11 mouse cellular contexts compared by ENCODE assay signal in the genomic region with DNA sequence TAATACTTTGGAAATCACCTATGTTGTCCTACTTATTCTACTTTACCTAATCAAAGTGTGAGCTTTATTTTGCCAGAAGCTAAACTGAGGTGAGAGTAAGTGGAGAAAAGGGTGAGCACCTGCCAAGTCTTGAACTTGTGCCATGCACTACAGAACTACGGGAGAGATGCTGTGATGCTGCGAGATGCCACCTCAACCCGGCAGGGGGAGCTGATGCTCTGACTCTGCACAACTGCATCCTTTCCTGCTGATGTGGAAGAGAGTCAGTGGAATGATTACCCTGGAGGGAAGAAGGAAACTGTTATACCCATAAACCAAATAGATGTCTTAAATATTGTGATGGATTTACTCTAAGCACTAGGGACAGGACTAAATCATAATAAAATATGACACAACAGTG.
DNase-seq lines count a peak whose midpoint lies in the region; ATAC-seq and TF ChIP-seq lines count a peak whose summit lies in the region.
"Had no signal": no experiment of that assay in that cellular context is flagged by ENCODE, and none has a peak within 500 bp of the region (broad histone marks: within the 10 kb centered on the region; RNA-seq: fewer than 3 reads in every experiment).

No protein-coding gene starts in this region.

- no peaks in the 10 kb centered on the region for H3K9me3 ChIP-seq in liver, embryonic 11.5 days (ENCODE audit: control insufficient read depth, low read length)
- no peaks in the 10 kb centered on the region for H3K9me3 ChIP-seq in limb, embryonic 11.5 days (ENCODE audit: control insufficient read depth, low read length)

- peak; percentile 13 to 34 for DNase-seq in cerebellum, postnatal 10 days
- no peak for DNase-seq in cerebellum, adult 11-12 months
- no peak for DNase-seq in liver, adult 2 months (ENCODE audit: extremely low read depth, low read depth, low spot score)
- no peak for DNase-seq in liver, embryonic 11.5 days (ENCODE audit: low spot score)
- peak; percentile 13 for DNase-seq in WW6 (ENCODE audit: low read depth, low spot score)
- DNase-seq in limb, embryonic 11.5 days (ENCODE audit: low spot score) = peak; percentile 40
- DNase-seq in urinary bladder, postnatal 14 days (ENCODE audit: low spot score) = no peak
- no peak for DNase-seq in heart, postnatal 36 days
- DNase-seq: adrenal gland, adult 2 months; kidney, postnatal 10 days had no signal

- H3K4me2 ChIP-seq in liver, embryonic 11.5 days = no peak overlapping the region
- no peak overlapping the region for H3K4me2 ChIP-seq in limb, embryonic 11.5 days (ENCODE audit: low read depth, severe bottlenecking)

- TF ChIP-seq CTCF in liver, adult 2 months (IDR thresholded peaks at IDR 0.05; ENCODE audit: low read depth, low read length) = 0 out of 2 replicates have a peak, but pooled peaks have one; percentile 22

- H3K4me1 ChIP-seq in liver, adult 2 months (ENCODE audit: control insufficient read depth, insufficient read depth, low read length) = no peaks in the 10 kb centered on the region
- no peaks in the 10 kb centered on the region for H3K4me1 ChIP-seq in liver, embryonic 11.5 days (replicated peaks; ENCODE audit: control insufficient read depth, insufficient read depth, low read length)
- H3K4me1 ChIP-seq in limb, embryonic 11.5 days (ENCODE audit: control insufficient read depth, insufficient read depth, low read length) = no peaks in the 10 kb centered on the region

- no peak for TF ChIP-seq POLR2A in liver, adult 2 months (IDR thresholded peaks at IDR 0.05; ENCODE audit: extremely low read depth, insufficient read depth, low read length)

- H3K27ac ChIP-seq in liver, adult 2 months (replicated peaks; ENCODE audit: insufficient read depth, low read depth, low read length) = no peak overlapping the region
- H3K27ac ChIP-seq in liver, embryonic 11.5 days (ENCODE audit: low read depth, low read length) = no peak overlapping the region
- no peak overlapping the region for H3K27ac ChIP-seq in limb, embryonic 11.5 days (replicated peaks; ENCODE audit: low read depth, low read length)
- H3K27ac ChIP-seq: macrophage had no signal

- no peaks in the 10 kb centered on the region for H3K27me3 ChIP-seq in liver, adult 2 months (ENCODE audit: control insufficient read depth, insufficient read depth, low read length)
- no peaks in the 10 kb centered on the region for H3K27me3 ChIP-seq in liver, embryonic 11.5 days (replicated peaks; ENCODE audit: control insufficient read depth, insufficient read depth, low read length)
- H3K27me3 ChIP-seq in limb, embryonic 11.5 days (ENCODE audit: control insufficient read depth, insufficient read depth, low read length) = no peaks in the 10 kb centered on the region

- H3K36me3 ChIP-seq in liver, adult 2 months (ENCODE audit: control insufficient read depth, insufficient read depth, low read length) = no peaks in the 10 kb centered on the region
- no peaks in the 10 kb centered on the region for H3K36me3 ChIP-seq in liver, embryonic 11.5 days (ENCODE audit: control insufficient read depth, insufficient read depth, low read length)
- no peaks in the 10 kb centered on the region for H3K36me3 ChIP-seq in limb, embryonic 11.5 days (ENCODE audit: control insufficient read depth, insufficient read depth, low read length)

- no peak overlapping the region for H3K4me3 ChIP-seq in liver, adult 2 months (ENCODE audit: insufficient read depth, low read depth, low read length)
- no peak overlapping the region for H3K4me3 ChIP-seq in liver, embryonic 11.5 days (ENCODE audit: low read depth, low read length)
- no peak overlapping the region for H3K4me3 ChIP-seq in limb, embryonic 11.5 days (ENCODE audit: low read depth, low read length)

- no peaks in the 10 kb centered on the region for H3K79me2 ChIP-seq in liver, adult 2 months (ENCODE audit: control insufficient read depth, insufficient read depth, low read length)

- WGBS in liver, adult 2 months = 29% methylated on average over 3 of the region's 3 CpGs
- 37% methylated on average over 3 of the region's 3 CpGs for WGBS in liver, embryonic 11.5 days
- WGBS in limb, embryonic 11.5 days = 31% methylated on average over 3 of the region's 3 CpGs

- intact Hi-C loops in heart, postnatal 36 days (cut with DNase I) = no loop called here

- ATAC-seq in liver, embryonic 11.5 days (replicated peaks; ENCODE audit: low FRiP score) = no peak
- no peak for ATAC-seq in limb, embryonic 11.5 days (ENCODE audit: insufficient number of reproducible peaks, low FRiP score, low TSS enrichment, low read depth)

- no peak overlapping the region for H3K9ac ChIP-seq in liver, adult 2 months (ENCODE audit: low read depth, low read length)
- H3K9ac ChIP-seq in liver, embryonic 11.5 days (ENCODE audit: low read depth, low read length) = no peak overlapping the region
- H3K9ac ChIP-seq in limb, embryonic 11.5 days (ENCODE audit: low read length) = no peak overlapping the region

Comparison
In these comparisons a context has a peak if more than half of its experiments do, and no peak if none do; other contexts are left out.
1. DNase-seq: peak in cerebellum, postnatal 10 days (2 of 2), WW6 (single experiment) and limb, embryonic 11.5 days (single experiment); none in cerebellum, adult 11-12 months (single experiment), liver, adult 2 months (single experiment), liver, embryonic 11.5 days (single experiment), urinary bladder, postnatal 14 days (single experiment) and heart, postnatal 36 days (0 of 2).